Mouse (Mus musculus): ENCODE measurements around the gene Rnase11. TPM values are rescaled to one million over a fixed set of nuclear protein-coding genes. Genes with fewer than 3 reads are reported as not detected.

The Rnase11 gene
- polyA plus RNA-seq (2015; fragmentation: Nextera tagmentation; extraction: Ambion mirVana): not detected in 2 replicates

GRCm38 (mm10) chr14:51050063-51050462 lies at the start of gene Rnase11:
TSS of gene Rnase11 (minus strand) at chr14:51050163.

GRCm38 (mm10) chr14:51090921-51091900 lies 41.2 kb upstream of the Rnase11 start, which contains the start of the genes Rnase4 and Ang:
TSS of gene Rnase4 (plus strand) at chr14:51091077.
TSS of gene Ang (plus strand) at chr14:51091150.

GRCm38 (mm10) chr14:51074335-51074734 lies 24.4 kb upstream of the Rnase11 start, which contains the start of gene Olfr750:
TSS of gene Olfr750 (minus strand) at chr14:51074435.

GRCm38 (mm10) chr14:51057401-51057831 lies 7.5 kb upstream of the Rnase11 start, which contains the start of gene Rnase12:
TSS of gene Rnase12 (minus strand) at chr14:51057661.

GRCm38 (mm10) chr14:51041769-51042168 lies 8.2 kb downstream of the Rnase11 start, which contains the start of gene Rnase9:
TSS of gene Rnase9 (minus strand) at chr14:51041869.

GRCm38 (mm10) chr14:51007152-51007801 lies 42.7 kb downstream of the Rnase11 start, which contains the start of gene Rnase10:
TSS of gene Rnase10 (plus strand) at chr14:51007751.

Other genes starting within 250 kb of the Rnase11 start
- not detected in 2 replicates for gene Ccnb1ip1, start 242.4 kb downstream of the Rnase11 start, polyA plus RNA-seq (2015; fragmentation: Nextera tagmentation; extraction: Ambion mirVana)
- gene Parp2, start 242.3 kb downstream of the Rnase11 start, polyA plus RNA-seq (2015; fragmentation: Nextera tagmentation; extraction: Ambion mirVana): 20.6 and 21.6 TPM in 2 replicates
- gene Tep1, start 179.6 kb downstream of the Rnase11 start, polyA plus RNA-seq (2015; fragmentation: Nextera tagmentation; extraction: Ambion mirVana): 5.2 and 5.4 TPM in 2 replicates
- 1.6 TPM in 2 replicates for gene Klhl33, start 152.7 kb downstream of the Rnase11 start, polyA plus RNA-seq (2015; fragmentation: Nextera tagmentation; extraction: Ambion mirVana)
- gene Osgep, start 125.3 kb downstream of the Rnase11 start, polyA plus RNA-seq (2015; fragmentation: Nextera tagmentation; extraction: Ambion mirVana): 81.2 and 83.7 TPM in 2 replicates
- gene Apex1, start 125.2 kb downstream of the Rnase11 start, polyA plus RNA-seq (2015; fragmentation: Nextera tagmentation; extraction: Ambion mirVana): 79.6 and 92.0 TPM in 2 replicates
- gene Pip4p1, start 119.3 kb downstream of the Rnase11 start, polyA plus RNA-seq (2015; fragmentation: Nextera tagmentation; extraction: Ambion mirVana): 21.5 and 25.8 TPM in 2 replicates
- gene Pnp, start 119.1 kb downstream of the Rnase11 start, polyA plus RNA-seq (2015; fragmentation: Nextera tagmentation; extraction: Ambion mirVana): 16.5 and 29.1 TPM in 2 replicates
- not detected in 2 replicates for gene Gm49342, start 105.6 kb downstream of the Rnase11 start, polyA plus RNA-seq (2015; fragmentation: Nextera tagmentation; extraction: Ambion mirVana)
- gene Pnp2, start 94.2 kb downstream of the Rnase11 start, polyA plus RNA-seq (2015; fragmentation: Nextera tagmentation; extraction: Ambion mirVana): 0.85 TPM in 1 of 2 replicates, not detected in the other
- 0.37 and 0.39 TPM in 2 replicates for gene Rnase10, start 42.4 kb downstream of the Rnase11 start, polyA plus RNA-seq (2015; fragmentation: Nextera tagmentation; extraction: Ambion mirVana)
- not detected in 2 replicates for gene Rnase9, start 8.3 kb downstream of the Rnase11 start, polyA plus RNA-seq (2015; fragmentation: Nextera tagmentation; extraction: Ambion mirVana)
- 0.31 TPM in 1 of 2 replicates, not detected in the other for gene Rnase12, start 7.5 kb upstream of the Rnase11 start, polyA plus RNA-seq (2015; fragmentation: Nextera tagmentation; extraction: Ambion mirVana)
- not detected in 2 replicates for gene Olfr750, start 24.3 kb upstream of the Rnase11 start, polyA plus RNA-seq (2015; fragmentation: Nextera tagmentation; extraction: Ambion mirVana)
- gene Rnase4, start 40.9 kb upstream of the Rnase11 start, polyA plus RNA-seq (2015; fragmentation: Nextera tagmentation; extraction: Ambion mirVana): 57.8 and 74.4 TPM in 2 replicates
- gene Ang, start 41.0 kb upstream of the Rnase11 start, polyA plus RNA-seq (2015; fragmentation: Nextera tagmentation; extraction: Ambion mirVana): 8.0 and 8.7 TPM in 2 replicates
- gene Eddm3b, start 64.3 kb upstream of the Rnase11 start, polyA plus RNA-seq (2015; fragmentation: Nextera tagmentation; extraction: Ambion mirVana): not detected in 2 replicates
- 0.44 and 0.60 TPM in 2 replicates for gene Rnase6, start 73.7 kb upstream of the Rnase11 start, polyA plus RNA-seq (2015; fragmentation: Nextera tagmentation; extraction: Ambion mirVana)
- gene Rnase1, start 96.6 kb upstream of the Rnase11 start, polyA plus RNA-seq (2015; fragmentation: Nextera tagmentation; extraction: Ambion mirVana): 2.5 TPM in 1 of 2 replicates, not detected in the other
- not detected in 2 replicates for gene Rnase2b, start 112.1 kb upstream of the Rnase11 start, polyA plus RNA-seq (2015; fragmentation: Nextera tagmentation; extraction: Ambion mirVana)
- not detected in 2 replicates for gene Ang2, start 149.0 kb upstream of the Rnase11 start, polyA plus RNA-seq (2015; fragmentation: Nextera tagmentation; extraction: Ambion mirVana)
- not detected in 2 replicates for gene Ear14, start 153.2 kb upstream of the Rnase11 start, polyA plus RNA-seq (2015; fragmentation: Nextera tagmentation; extraction: Ambion mirVana)
- not detected in 2 replicates for gene Rnase2a, start 205.9 kb upstream of the Rnase11 start, polyA plus RNA-seq (2015; fragmentation: Nextera tagmentation; extraction: Ambion mirVana)